Mouse (Mus musculus): ENCODE results near the gene Cbx7. TPM values are rescaled to one million over a fixed set of nuclear protein-coding genes. Genes with fewer than 3 reads are reported as not detected.

Cbx7 gene
- total and polyA plus RNA-seq, 3 experiments, result 2.9 to 11.1 TPM; not detected in 1

- 0 out of 2 replicates have a peak, but pooled peaks have one; percentile 15 for TF ChIP-seq ZNF384 (IDR thresholded peaks at IDR 0.05; ENCODE audit: low read depth, low read length)
- TF ChIP-seq ZC3H11A (IDR thresholded peaks at IDR 0.05; ENCODE audit: low read depth, low read length), result no peak
- no peak for TF ChIP-seq UBTF (IDR thresholded peaks at IDR 0.05; ENCODE audit: borderline replicate concordance, insufficient read depth, low read depth, low read length)
- no peak for TF ChIP-seq CHD1 (IDR thresholded peaks at IDR 0.05; ENCODE audit: low read depth, low read length)
Observed at GRCm38 (mm10) chr15:79891436-79892212, 79.3 kb downstream of the Cbx7 start, which contains the start of gene Apobec3 (continued).

GRCm38 (mm10) chr15:79884820-79885219 lies 86.1 kb downstream of the Cbx7 start:
- H3K79me2 ChIP-seq (ENCODE audit: control insufficient read depth, insufficient read depth, low read length, poor library complexity), result no peaks in the 10 kb centered on the region; the same call in 1 of the 2 replicates
- H3K36me3 ChIP-seq (ENCODE audit: control insufficient read depth in 1 of 2, insufficient read depth in 2 of 2, low read length in 2 of 2), result no peaks in the 10 kb centered on the region
- DNase-seq (ENCODE audit: low read depth, low spot score), result no peak
- TF ChIP-seq CHD2 (IDR thresholded peaks at IDR 0.05; ENCODE audit: low read length) (no peak), ELF1 (IDR thresholded peaks at IDR 0.05; ENCODE audit: low read depth, low read length) (no peak), SIN3A (IDR thresholded peaks at IDR 0.05; ENCODE audit: low read length) (no peak), TBP (IDR thresholded peaks at IDR 0.05; ENCODE audit: low read depth, low read length) (no peak), EP300 (IDR thresholded peaks at IDR 0.05; ENCODE audit: low read depth in 1 of 2, low read length in 2 of 2) (no peak), TAL1 (IDR thresholded peaks at IDR 0.05; ENCODE audit: low read length) (no peak), POLR2AphosphoS5 (IDR thresholded peaks at IDR 0.05; ENCODE audit: borderline replicate concordance, low read depth, low read length) (no peak), RAD21 (IDR thresholded peaks at IDR 0.05; ENCODE audit: low read depth, low read length) (no peak), POLR2AphosphoS2 (IDR thresholded peaks at IDR 0.05; ENCODE audit: low read length) (no peak), E2F4 (IDR thresholded peaks at IDR 0.05; ENCODE audit: borderline replicate concordance, low read depth, low read length) (no peak), CTCF (IDR thresholded peaks at IDR 0.05 in 2 of 3, conservative IDR thresholded peaks at IDR 0.05 in 1 of 3; ENCODE audit: control insufficient read depth in 1 of 3, insufficient read depth in 1 of 3, low read depth in 2 of 3, low read length in 3 of 3, poor library complexity in 1 of 3, severe bottlenecking in 1 of 3) (no peak), MAZ (IDR thresholded peaks at IDR 0.05; ENCODE audit: low read depth, low read length) (no peak), GABPA (IDR thresholded peaks at IDR 0.05; ENCODE audit: low read depth, low read length) (no peak), CHD1 (IDR thresholded peaks at IDR 0.05; ENCODE audit: low read depth, low read length) (no peak)
- no peak overlapping the region for H3K9ac ChIP-seq (ENCODE audit: control insufficient read depth, low read depth, low read length, poor library complexity, severe bottlenecking)
- no peak overlapping the region for H3K27ac ChIP-seq (ENCODE audit: control insufficient read depth, low read depth, low read length)
- H3K4me3 ChIP-seq (ENCODE audit: control insufficient read depth in 1 of 2, insufficient read depth in 1 of 2, low read depth in 2 of 2, low read length in 2 of 2), result no peak overlapping the region
- H3K9me3 ChIP-seq (replicated peaks; ENCODE audit: insufficient read depth, low read length), result no peaks in the 10 kb centered on the region
- H3K27me3 ChIP-seq (ENCODE audit: control insufficient read depth in 1 of 2, insufficient read depth in 2 of 2, low read length in 2 of 2), result no peaks in the 10 kb centered on the region
- H3K4me1 ChIP-seq (ENCODE audit: control insufficient read depth in 1 of 2, insufficient read depth in 2 of 2, low read length in 2 of 2), result peaks cover 0 to 4% of the 10 kb centered on the region in 2 experiments; a peak in 2 of 4 replicates

Data from MEL (cell line).